Mouse (Mus musculus) kidney, embryonic 14.5 days (tissue): ENCODE results near the gene Cfap57. TPM values are rescaled to one million over a fixed set of nuclear protein-coding genes. Genes with fewer than 3 reads are reported as not detected.
"Not testable (repeated sequence)": the region's sequence is repeated elsewhere in the genome, so short reads cannot be mapped to it uniquely, and the experiment has no call there.

Source experiments
- ATAC-seq: fragments of 200-750 bp; cut with Nextera tagmentation; 2 replicates; pipeline ENCODE4 v1.8.0; 2017; ENCODE audit warnings: moderate number of reproducible peaks, mild to moderate bottlenecking, moderate TSS enrichment, moderate library complexity; ENCODE audit not compliant: low FRiP score, low TSS enrichment
- H3K27ac ChIP-seq: fragments of 300-500 bp; sonication (generic); 2 replicates; pipeline ENCODE4 v1.5.1; 2014; ENCODE audit warnings: low read depth, mild to moderate bottlenecking, low read length, moderate library complexity, mixed read lengths
- H3K27me3 ChIP-seq: fragments of 300-500 bp; sonication (generic); 2 replicates; pipeline ENCODE4 v1.6.1; 2014; ENCODE audit warnings: mild to moderate bottlenecking, low read length; ENCODE audit not compliant: control insufficient read depth, insufficient read depth
- H3K36me3 ChIP-seq: fragments of 300-500 bp; sonication (generic); 2 replicates; pipeline ENCODE4 v1.6.1; 2014; ENCODE audit warnings: low read length, mixed read lengths; ENCODE audit not compliant: control insufficient read depth, insufficient read depth
- H3K4me1 ChIP-seq: fragments of 300-500 bp; sonication (generic); 2 replicates; pipeline ENCODE4 v1.6.1; 2014; ENCODE audit warnings: low read length, mixed read lengths; ENCODE audit not compliant: control insufficient read depth, insufficient read depth
- H3K4me2 ChIP-seq: fragments of 300-500 bp; sonication (generic); replicated peaks from 2 replicates; pipeline ENCODE4 v1.6.1; 2014; ENCODE audit warnings: low read depth, mild to moderate bottlenecking, low read length
- H3K4me3 ChIP-seq: fragments of 300-500 bp; sonication (generic); 2 replicates; pipeline ENCODE4 v1.5.1; 2014; ENCODE audit warnings: mild to moderate bottlenecking, low read length
- H3K9ac ChIP-seq: fragments of 300-500 bp; sonication (generic); 2 replicates; pipeline ENCODE4 v1.6.1; 2014; ENCODE audit warnings: low read depth, mild to moderate bottlenecking, low read length, moderate library complexity
- H3K9me3 ChIP-seq: fragments of 300-500 bp; sonication (generic); 2 replicates; pipeline ENCODE4 v1.6.1; 2016; ENCODE audit warnings: low read length; ENCODE audit not compliant: control insufficient read depth
- WGBS: fragments of 180-500 bp; shearing (Covaris S2); extraction: QIAGEN DNeasy Blood & Tissue Kit; methylation state at CpG from one replicate; pipeline ENCODE4 v1.1.7; 2014; 5-methylcytosine and 5-hydroxymethylcytosine counted together
- polyA plus RNA-seq: library from polyadenylated mRNA; unstranded; fragments of >200 nt; fragmentation: Nextera tagmentation; extraction: Ambion mirVana; gene quantifications from 2 replicates; pipeline ENCODE4 v1.2.1, GENCODE M21; 2014

Gene Cfap57
- polyA plus RNA-seq, 1 experiment from 2014 or later, result 0.08 TPM

- H3K4me2 ChIP-seq, result no peak overlapping the region
- WGBS, result 36% methylated on average over 16 of the region's 16 CpGs
- no peak for ATAC-seq
- H3K36me3 ChIP-seq, result no peaks in the 10 kb centered on the region
- no peak overlapping the region for H3K27ac ChIP-seq
- no peaks in the 10 kb centered on the region for H3K4me1 ChIP-seq
- H3K27me3 ChIP-seq, result no peaks in the 10 kb centered on the region
- no peaks in the 10 kb centered on the region for H3K9me3 ChIP-seq
- H3K4me3 ChIP-seq, result no peak overlapping the region
- no peak overlapping the region for H3K9ac ChIP-seq
Measured at GRCm38 (mm10) chr4:118517497-118518146, 103.0 kb downstream of the Cfap57 start.

GRCm38 (mm10) chr4:118516699-118517496 is 103.7 kb downstream of the Cfap57 start:
- H3K4me3 ChIP-seq, result no peak overlapping the region
- H3K4me1 ChIP-seq, result no peaks in the 10 kb centered on the region
- H3K27me3 ChIP-seq, result no peaks in the 10 kb centered on the region
- no peak overlapping the region for H3K4me2 ChIP-seq
- H3K36me3 ChIP-seq, result no peaks in the 10 kb centered on the region
- H3K9me3 ChIP-seq, result no peaks in the 10 kb centered on the region
- no peak for ATAC-seq
- WGBS, result 22% methylated on average over 20 of the region's 20 CpGs
- no peak overlapping the region for H3K27ac ChIP-seq
- H3K9ac ChIP-seq, result no peak overlapping the region

- Histone ChIP-seq H3K9ac (no peak overlapping the region), H3K36me3 (no peaks in the 10 kb centered on the region), H3K4me1 (no peaks in the 10 kb centered on the region; the same call in 1 of the 2 replicates), H3K4me2 (no peak overlapping the region), H3K4me3 (no peak overlapping the region), H3K27ac (no peak overlapping the region), H3K27me3 (no peaks in the 10 kb centered on the region), H3K9me3 (no peaks in the 10 kb centered on the region)
- WGBS, result 21% methylated on average over 6 of the region's 6 CpGs
- ATAC-seq, result no peak
Measured at GRCm38 (mm10) chr4:118509050-118509449, 111.5 kb downstream of the Cfap57 start.

GRCm38 (mm10) chr4:118507171-118507570 is 113.4 kb downstream of the Cfap57 start:
- not testable (repeated sequence) for H3K4me1 ChIP-seq, H3K27me3 ChIP-seq, H3K9me3 ChIP-seq, H3K4me2 ChIP-seq, H3K36me3 ChIP-seq, H3K27ac ChIP-seq, H3K9ac ChIP-seq, H3K4me3 ChIP-seq, ATAC-seq
- 87% methylated on average over 1 of the region's 1 CpGs for WGBS

GRCm38 (mm10) chr4:118505551-118505950 is 115.0 kb downstream of the Cfap57 start:
- Histone ChIP-seq H3K36me3 (no peaks in the 10 kb centered on the region), H3K27me3 (no peaks in the 10 kb centered on the region), H3K4me3 (no peak overlapping the region), H3K4me1 (peaks cover 1% of the 10 kb centered on the region; the same call in 1 of the 2 replicates), H3K9me3 (no peaks in the 10 kb centered on the region), H3K9ac (no peak overlapping the region), H3K27ac (no peak overlapping the region), H3K4me2 (no peak overlapping the region)
- 70% methylated on average over 3 of the region's 3 CpGs for WGBS
- ATAC-seq, result no peak

Other genes with a start within 250 kb of the Cfap57 start
- gene Szt2, start 211.5 kb downstream of the Cfap57 start, polyA plus RNA-seq, result 8.7 and 13.7 TPM in 2 replicates
- gene Med8, start 211.4 kb downstream of the Cfap57 start, polyA plus RNA-seq, result 103 TPM in 2 replicates
- 72.0 and 82.7 TPM in 2 replicates for gene Elovl1, start 192.7 kb downstream of the Cfap57 start, polyA plus RNA-seq
- gene Cdc20, start 183.4 kb downstream of the Cfap57 start, polyA plus RNA-seq, result 218 and 287 TPM in 2 replicates
- gene Mpl, start 163.3 kb downstream of the Cfap57 start, polyA plus RNA-seq, result 0.23 TPM in 1 of 2 replicates, not detected in the other
- 24.6 and 30.4 TPM in 2 replicates for gene Tie1, start 130.7 kb downstream of the Cfap57 start, polyA plus RNA-seq
- 15.5 and 15.6 TPM in 2 replicates for gene 2610528J11Rik, start 93.8 kb downstream of the Cfap57 start, polyA plus RNA-seq
- 3.2 and 4.1 TPM in 2 replicates for gene Tmem125, start 76.7 kb downstream of the Cfap57 start, polyA plus RNA-seq
- gene Ebna1bp2, start within 50 bp of the Cfap57 start, polyA plus RNA-seq, result 199 and 222 TPM in 2 replicates
- not detected in 2 replicates for gene Olfr62, start 38.2 kb upstream of the Cfap57 start, polyA plus RNA-seq
- gene Olfr1342, start 72.0 kb upstream of the Cfap57 start, polyA plus RNA-seq, result 0.15 TPM in 1 of 2 replicates, not detected in the other
- not detected in 2 replicates for gene Olfr1341, start 82.7 kb upstream of the Cfap57 start, polyA plus RNA-seq
- not detected in 2 replicates for gene Olfr1340, start 99.4 kb upstream of the Cfap57 start, polyA plus RNA-seq
- not detected in 2 replicates for gene Olfr1339, start 111.4 kb upstream of the Cfap57 start, polyA plus RNA-seq
- gene Olfr1338, start 138.0 kb upstream of the Cfap57 start, polyA plus RNA-seq, result not detected in 2 replicates
- gene Olfr1337, start 161.8 kb upstream of the Cfap57 start, polyA plus RNA-seq, result not detected in 2 replicates
- gene Olfr1335, start 189.2 kb upstream of the Cfap57 start, polyA plus RNA-seq, result not detected in 2 replicates
- not detected in 2 replicates for gene Olfr1333, start 215.5 kb upstream of the Cfap57 start, polyA plus RNA-seq
- gene Olfr1331, start 243.9 kb upstream of the Cfap57 start, polyA plus RNA-seq, result not detected in 2 replicates